Mouse (Mus musculus): ENCODE measurements at regions not wholly inside any gene's neighbourhood (a gene's known extent, or its start where the extent isn't known, plus 50 kb on each side); places are given as distances from the start of the nearest gene placed in this dataset.

- Histone ChIP-seq H3K4me2 (replicated peaks) (no peak overlapping the region), H3K9me3 (ENCODE audit: control insufficient read depth, low read length) (no peaks in the 10 kb centered on the region), H3K27ac (peak overlapping the region; percentile 15; the same call in 1 of the 2 replicates), H3K4me3 (replicated peaks; ENCODE audit: low read length) (no peak overlapping the region), H3K9ac (no peak overlapping the region), H3K4me1 (replicated peaks; ENCODE audit: control insufficient read depth, insufficient read depth, low read length) (peaks cover 11% of the 10 kb centered on the region), H3K27me3 (ENCODE audit: control insufficient read depth, insufficient read depth, low read length) (no peaks in the 10 kb centered on the region), H3K36me3 (replicated peaks; ENCODE audit: control insufficient read depth, insufficient read depth) (no peaks in the 10 kb centered on the region)
- DNase-seq (ENCODE audit: low spot score), result peak; percentile 40
- WGBS, result 43% methylated on average over 10 of the region's 10 CpGs
- peak; percentile 31; the same call in 1 of the 2 replicates for ATAC-seq (ENCODE audit: low FRiP score)
Measured at GRCm38 (mm10) chr2:28287210-28287860, 94.5 kb downstream of the Olfm1 start.

- 86% methylated on average over 6 of the region's 6 CpGs for WGBS
- no peak overlapping the region for H3K4me2 ChIP-seq (replicated peaks)
- H3K4me1 ChIP-seq (replicated peaks; ENCODE audit: control insufficient read depth, insufficient read depth, low read length), result peaks cover 14% of the 10 kb centered on the region
Measured at GRCm38 (mm10) chr2:28289339-28289738, 96.5 kb downstream of the Olfm1 start.

DNA sequence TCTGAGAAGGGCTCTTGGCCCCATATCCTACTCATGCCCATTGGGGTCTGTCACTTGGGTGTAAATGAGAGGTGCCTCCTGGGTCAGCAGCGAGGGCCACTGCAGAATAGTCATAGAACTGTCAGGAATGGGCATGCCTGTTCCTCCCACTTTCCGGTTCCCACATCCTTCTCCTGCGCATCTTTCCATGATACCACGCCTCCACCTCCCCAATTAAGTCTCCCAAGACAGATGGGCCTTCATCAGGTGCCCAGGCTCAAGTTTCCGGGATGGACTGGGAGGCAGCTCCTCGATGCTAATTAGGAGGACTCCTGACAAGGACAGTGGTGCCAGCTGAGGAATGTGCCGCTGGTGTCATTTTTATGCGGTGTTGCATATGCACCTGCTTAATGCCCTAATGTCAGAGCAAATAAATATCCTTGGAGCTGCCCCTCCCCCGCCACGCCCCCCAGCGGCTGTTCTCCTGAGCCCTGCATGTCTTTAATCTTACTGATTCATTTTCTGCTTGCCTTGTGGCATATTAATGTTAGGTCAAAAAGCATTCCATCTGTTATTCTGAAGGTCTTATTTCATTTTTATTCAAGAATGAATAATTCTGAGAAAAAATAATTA lies 97.2 kb downstream of the Olfm1 start:
- no peaks in the 10 kb centered on the region for H3K27me3 ChIP-seq (ENCODE audit: control insufficient read depth, insufficient read depth, low read length)
- H3K4me3 ChIP-seq (replicated peaks; ENCODE audit: low read length), result no peak overlapping the region
- WGBS, result 54% methylated on average over 11 of the region's 11 CpGs
- no peak overlapping the region for H3K4me2 ChIP-seq (replicated peaks)
- H3K36me3 ChIP-seq (replicated peaks; ENCODE audit: control insufficient read depth, insufficient read depth), result no peaks in the 10 kb centered on the region
- peaks cover 17% of the 10 kb centered on the region for H3K4me1 ChIP-seq (replicated peaks; ENCODE audit: control insufficient read depth, insufficient read depth, low read length)
- DNase-seq (ENCODE audit: low spot score) (no peak), ATAC-seq (ENCODE audit: low FRiP score) (no peak)
- H3K27ac ChIP-seq, result no peak overlapping the region
- no peaks in the 10 kb centered on the region for H3K9me3 ChIP-seq (ENCODE audit: control insufficient read depth, low read length)
- H3K9ac ChIP-seq, result no peak overlapping the region

More at GRCm38 (mm10) chr2:28289339-28289738, 96.5 kb downstream of the Olfm1 start:
- H3K36me3 ChIP-seq (replicated peaks; ENCODE audit: control insufficient read depth, insufficient read depth), result no peaks in the 10 kb centered on the region
- H3K27me3 ChIP-seq (ENCODE audit: control insufficient read depth, insufficient read depth, low read length), result no peaks in the 10 kb centered on the region
- ATAC-seq (ENCODE audit: low FRiP score) (no peak), DNase-seq (ENCODE audit: low spot score) (no peak)
- no peaks in the 10 kb centered on the region for H3K9me3 ChIP-seq (ENCODE audit: control insufficient read depth, low read length)
- H3K27ac ChIP-seq, result no peak overlapping the region
- H3K4me3 ChIP-seq (replicated peaks; ENCODE audit: low read length), result no peak overlapping the region
- no peak overlapping the region for H3K9ac ChIP-seq

- Histone ChIP-seq H3K36me3 (replicated peaks; ENCODE audit: control insufficient read depth, insufficient read depth) (no peaks in the 10 kb centered on the region), H3K4me3 (replicated peaks; ENCODE audit: low read length) (no peak overlapping the region), H3K4me2 (replicated peaks) (no peak overlapping the region), H3K9me3 (ENCODE audit: control insufficient read depth, low read length) (no peaks in the 10 kb centered on the region), H3K27ac (no peak overlapping the region), H3K9ac (no peak overlapping the region), H3K4me1 (replicated peaks; ENCODE audit: control insufficient read depth, insufficient read depth, low read length) (peaks cover 30% of the 10 kb centered on the region), H3K27me3 (ENCODE audit: control insufficient read depth, insufficient read depth, low read length) (no peaks in the 10 kb centered on the region)
- WGBS, result 27% methylated on average over 7 of the region's 7 CpGs
- no peak for ATAC-seq (ENCODE audit: low FRiP score)
- no peak for DNase-seq (ENCODE audit: low spot score)
Measured at GRCm38 (mm10) chr2:28294509-28294908, 101.7 kb downstream of the Olfm1 start.

DNA sequence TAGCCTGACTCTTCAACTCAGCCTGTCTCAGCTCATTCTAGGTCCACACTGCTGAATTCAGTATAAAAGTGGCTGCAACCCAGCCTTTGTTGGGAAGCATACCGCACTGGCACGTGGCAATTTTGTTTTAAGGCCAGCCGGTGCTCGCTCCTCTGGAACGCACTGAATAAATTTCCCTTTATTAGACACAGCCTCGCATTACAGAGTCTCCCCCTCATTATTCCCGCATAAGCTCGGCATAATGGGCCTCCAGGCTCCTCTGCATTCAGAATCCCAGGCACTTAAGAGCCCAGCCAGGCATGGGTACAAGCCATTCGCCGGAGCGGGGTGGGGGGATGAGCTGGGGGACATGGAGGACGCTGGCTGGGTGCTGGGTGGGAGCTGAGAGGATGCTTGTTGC lies 103.4 kb downstream of the Olfm1 start:
- H3K4me2 ChIP-seq (replicated peaks), result no peak overlapping the region
- H3K27me3 ChIP-seq (ENCODE audit: control insufficient read depth, insufficient read depth, low read length), result no peaks in the 10 kb centered on the region
- ATAC-seq (ENCODE audit: low FRiP score), result peak; percentile 86
- peak; percentile 68 for DNase-seq (ENCODE audit: low spot score)
- H3K9ac ChIP-seq, result peak overlapping the region; percentile 1; the same call in 1 of the 2 replicates
- H3K9me3 ChIP-seq (ENCODE audit: control insufficient read depth, low read length), result no peaks in the 10 kb centered on the region
- H3K27ac ChIP-seq, result peak overlapping the region; percentile 80
- no peak overlapping the region for H3K4me3 ChIP-seq (replicated peaks; ENCODE audit: low read length)
- peaks cover 22% of the 10 kb centered on the region for H3K4me1 ChIP-seq (replicated peaks; ENCODE audit: control insufficient read depth, insufficient read depth, low read length)
- no peaks in the 10 kb centered on the region for H3K36me3 ChIP-seq (replicated peaks; ENCODE audit: control insufficient read depth, insufficient read depth)
- WGBS, result 18% methylated on average over 12 of the region's 12 CpGs

DNA sequence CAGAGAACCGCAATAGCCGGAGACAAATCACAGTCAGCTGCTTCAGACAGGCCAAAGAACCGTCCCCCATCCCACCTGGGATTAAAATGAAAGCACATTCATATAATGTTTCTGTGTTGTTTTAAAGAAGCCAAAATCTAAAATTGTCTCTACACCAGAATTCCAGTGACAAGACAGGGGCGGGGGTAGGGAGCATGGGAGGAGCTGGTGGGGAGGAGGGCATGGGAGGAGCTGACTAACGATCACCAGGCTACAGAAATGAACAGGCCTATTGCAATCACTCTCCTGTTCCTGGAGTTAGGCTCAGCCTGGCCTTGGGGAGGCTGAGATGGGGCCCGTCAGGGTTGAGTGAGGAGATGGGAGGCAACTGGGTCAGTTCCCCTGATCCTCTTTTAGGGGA lies 105.9 kb downstream of the Olfm1 start:
- H3K9ac ChIP-seq, result no peak overlapping the region
- H3K4me2 ChIP-seq (replicated peaks), result no peak overlapping the region
- no peak overlapping the region for H3K27ac ChIP-seq
- H3K36me3 ChIP-seq (replicated peaks; ENCODE audit: control insufficient read depth, insufficient read depth), result no peaks in the 10 kb centered on the region
- no peaks in the 10 kb centered on the region for H3K27me3 ChIP-seq (ENCODE audit: control insufficient read depth, insufficient read depth, low read length)
- DNase-seq (ENCODE audit: low spot score), result no peak
- H3K4me1 ChIP-seq (replicated peaks; ENCODE audit: control insufficient read depth, insufficient read depth, low read length), result peaks cover 19% of the 10 kb centered on the region
- 55% methylated on average over 6 of the region's 6 CpGs for WGBS
- no peaks in the 10 kb centered on the region for H3K9me3 ChIP-seq (ENCODE audit: control insufficient read depth, low read length)
- H3K4me3 ChIP-seq (replicated peaks; ENCODE audit: low read length), result no peak overlapping the region
- no peak for ATAC-seq (ENCODE audit: low FRiP score)

- WGBS, result 83% methylated on average over 2 of the region's 2 CpGs
- no peak for ATAC-seq (ENCODE audit: low FRiP score)
- H3K4me3 ChIP-seq (replicated peaks; ENCODE audit: low read length), result no peak overlapping the region
Measured at GRCm38 (mm10) chr2:28299346-28299745, 106.6 kb downstream of the Olfm1 start.

GRCm38 (mm10) chr2:28301313-28301712 lies 108.5 kb downstream of the Olfm1 start:
- Histone ChIP-seq H3K36me3 (replicated peaks; ENCODE audit: control insufficient read depth, insufficient read depth) (no peaks in the 10 kb centered on the region), H3K4me2 (replicated peaks) (no peak overlapping the region), H3K4me3 (replicated peaks; ENCODE audit: low read length) (no peak overlapping the region), H3K9ac (no peak overlapping the region), H3K4me1 (replicated peaks; ENCODE audit: control insufficient read depth, insufficient read depth, low read length) (peaks cover 2% of the 10 kb centered on the region; the same call in 1 of the 2 replicates), H3K27me3 (ENCODE audit: control insufficient read depth, insufficient read depth, low read length) (no peaks in the 10 kb centered on the region), H3K9me3 (ENCODE audit: control insufficient read depth, low read length) (no peaks in the 10 kb centered on the region), H3K27ac (no peak overlapping the region)
- WGBS, result 82% methylated on average over 4 of the region's 4 CpGs
- DNase-seq (ENCODE audit: low spot score) (no peak), ATAC-seq (ENCODE audit: low FRiP score) (no peak)

More at GRCm38 (mm10) chr2:28299346-28299745, 106.6 kb downstream of the Olfm1 start:
- Histone ChIP-seq H3K36me3 (replicated peaks; ENCODE audit: control insufficient read depth, insufficient read depth) (no peaks in the 10 kb centered on the region), H3K9ac (no peak overlapping the region), H3K4me2 (replicated peaks) (no peak overlapping the region), H3K9me3 (ENCODE audit: control insufficient read depth, low read length) (no peaks in the 10 kb centered on the region), H3K27ac (no peak overlapping the region), H3K4me1 (replicated peaks; ENCODE audit: control insufficient read depth, insufficient read depth, low read length) (peaks cover 16% of the 10 kb centered on the region), H3K27me3 (ENCODE audit: control insufficient read depth, insufficient read depth, low read length) (no peaks in the 10 kb centered on the region)
- DNase-seq (ENCODE audit: low spot score), result no peak

GRCm38 (mm10) chr2:28303936-28304335 lies 111.1 kb downstream of the Olfm1 start:
- WGBS, result 88% methylated on average over 4 of the region's 5 CpGs

More at GRCm38 (mm10) chr2:28303936-28304335, 111.1 kb downstream of the Olfm1 start:
- no peaks in the 10 kb centered on the region for H3K36me3 ChIP-seq (replicated peaks; ENCODE audit: control insufficient read depth, insufficient read depth)
- ATAC-seq (ENCODE audit: low FRiP score), result no peak
- no peaks in the 10 kb centered on the region for H3K4me1 ChIP-seq (replicated peaks; ENCODE audit: control insufficient read depth, insufficient read depth, low read length)
- no peak overlapping the region for H3K4me3 ChIP-seq (replicated peaks; ENCODE audit: low read length)
- no peak for DNase-seq (ENCODE audit: low spot score)
- no peak overlapping the region for H3K27ac ChIP-seq
- no peaks in the 10 kb centered on the region for H3K9me3 ChIP-seq (ENCODE audit: control insufficient read depth, low read length)
- no peak overlapping the region for H3K4me2 ChIP-seq (replicated peaks)
- no peak overlapping the region for H3K9ac ChIP-seq
- H3K27me3 ChIP-seq (ENCODE audit: control insufficient read depth, insufficient read depth, low read length), result no peaks in the 10 kb centered on the region
